Mouse (Mus musculus) midbrain, embryonic 16.5 days (tissue): ENCODE measurements at regions not wholly inside any gene's neighbourhood (a gene's known extent, or its start where the extent isn't known, plus 50 kb on each side); places are given as distances from the start of the nearest gene placed in this dataset.

Source experiments
- ATAC-seq: fragments of 200-750 bp; cut with Nextera tagmentation; 2 replicates; pipeline ENCODE4 v1.8.0; 2017; ENCODE audit warnings: moderate TSS enrichment
- H3K27ac ChIP-seq: fragments of 300-500 bp; sonication (generic); 2 replicates; pipeline ENCODE4 v1.5.1; 2014; ENCODE audit warnings: mild to moderate bottlenecking, low read length, mixed read lengths
- H3K27me3 ChIP-seq: fragments of 300-500 bp; sonication (generic); 2 replicates; pipeline ENCODE4 v1.6.1; 2014; ENCODE audit warnings: low read depth, low read length, mixed read lengths; ENCODE audit not compliant: control insufficient read depth, insufficient read depth
- H3K36me3 ChIP-seq: fragments of 300-500 bp; sonication (generic); 2 replicates; pipeline ENCODE4 v1.6.1; 2014; ENCODE audit warnings: mild to moderate bottlenecking, low read length, moderate library complexity, mixed read lengths; ENCODE audit not compliant: control insufficient read depth, insufficient read depth
- H3K4me1 ChIP-seq: fragments of 300-500 bp; sonication (generic); 2 replicates; pipeline ENCODE4 v1.6.1; 2014; ENCODE audit warnings: mild to moderate bottlenecking, low read length, mixed read lengths; ENCODE audit not compliant: control insufficient read depth, insufficient read depth
- H3K4me2 ChIP-seq: fragments of 300-500 bp; sonication (generic); 2 replicates; pipeline ENCODE4 v1.6.1; 2014; ENCODE audit warnings: mild to moderate bottlenecking, low read length, mixed read lengths
- H3K4me3 ChIP-seq: fragments of 300-500 bp; sonication (generic); 2 replicates; pipeline ENCODE4 v1.5.1; 2014; ENCODE audit warnings: low read depth, mild to moderate bottlenecking, low read length, moderate library complexity, mixed read lengths
- H3K9ac ChIP-seq: fragments of 300-500 bp; sonication (generic); 2 replicates; pipeline ENCODE4 v1.6.1; 2014; ENCODE audit warnings: low read depth, low read length, mixed read lengths
- H3K9me3 ChIP-seq: fragments of 300-500 bp; sonication (generic); replicated peaks from 2 replicates; pipeline ENCODE4 v1.6.1; 2014; ENCODE audit warnings: mild to moderate bottlenecking, low read length, mixed read lengths; ENCODE audit not compliant: control insufficient read depth, poor library complexity, severe bottlenecking
- WGBS: fragments of 180-500 bp; shearing (Covaris S2); extraction: QIAGEN DNeasy Blood & Tissue Kit; methylation state at CpG from one replicate; pipeline ENCODE4 v1.1.7; 2014; 5-methylcytosine and 5-hydroxymethylcytosine counted together

DNA sequence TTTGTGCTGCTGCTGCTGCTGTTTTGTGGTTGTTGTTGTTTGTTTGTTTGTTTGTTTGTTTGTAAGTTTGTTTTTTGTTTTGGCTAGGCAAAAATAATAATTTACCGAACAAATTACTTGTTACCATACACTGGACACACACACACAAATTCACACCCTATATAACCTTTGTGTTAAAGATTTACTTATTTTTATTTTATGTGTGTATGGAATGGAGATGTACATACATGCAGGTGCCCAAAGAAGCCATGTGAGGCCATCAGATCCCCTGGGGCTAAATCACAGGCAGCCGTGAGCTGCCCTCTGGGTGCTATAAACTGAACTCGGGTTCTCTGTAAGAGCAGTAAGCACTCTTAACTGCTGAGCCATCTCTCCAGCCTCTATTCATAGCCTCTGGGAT is 56.0 kb downstream of the Pttg1 start:
- ATAC-seq, result no peak
- Histone ChIP-seq H3K9ac (no peak overlapping the region), H3K27me3 (no peaks in the 10 kb centered on the region), H3K4me1 (no peaks in the 10 kb centered on the region), H3K27ac (no peak overlapping the region), H3K9me3 (no peaks in the 10 kb centered on the region; the same call in 1 of the 2 replicates), H3K36me3 (no peaks in the 10 kb centered on the region), H3K4me2 (no peak overlapping the region), H3K4me3 (no peak overlapping the region)
- 89% methylated on average over 3 of the region's 3 CpGs for WGBS

DNA sequence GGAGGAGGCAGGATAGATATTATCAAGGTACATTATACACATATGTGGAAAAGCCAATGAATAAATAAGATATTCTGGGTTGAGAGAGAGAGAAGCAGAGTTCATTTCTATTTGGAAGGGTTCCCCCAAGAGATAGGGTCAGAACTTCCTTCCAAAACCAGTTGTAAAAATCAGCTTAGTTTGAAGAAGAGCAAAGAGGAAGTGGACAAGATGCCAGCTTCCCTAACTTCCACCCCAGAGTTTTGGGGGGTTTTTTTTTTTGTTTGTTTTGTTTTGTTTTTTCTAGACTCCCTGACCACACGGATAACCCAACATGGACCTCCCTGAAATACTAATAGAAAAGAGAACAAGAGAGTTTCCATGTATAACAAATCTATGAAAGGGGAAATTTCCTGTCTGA is 57.7 kb downstream of the Pttg1 start:
- Histone ChIP-seq H3K9me3 (no peaks in the 10 kb centered on the region; the same call in 1 of the 2 replicates), H3K4me2 (no peak overlapping the region), H3K4me1 (no peaks in the 10 kb centered on the region), H3K27ac (no peak overlapping the region), H3K4me3 (no peak overlapping the region), H3K9ac (no peak overlapping the region), H3K27me3 (no peaks in the 10 kb centered on the region), H3K36me3 (no peaks in the 10 kb centered on the region)
- 82% methylated on average over 1 of the region's 1 CpGs for WGBS
- no peak for ATAC-seq

DNA sequence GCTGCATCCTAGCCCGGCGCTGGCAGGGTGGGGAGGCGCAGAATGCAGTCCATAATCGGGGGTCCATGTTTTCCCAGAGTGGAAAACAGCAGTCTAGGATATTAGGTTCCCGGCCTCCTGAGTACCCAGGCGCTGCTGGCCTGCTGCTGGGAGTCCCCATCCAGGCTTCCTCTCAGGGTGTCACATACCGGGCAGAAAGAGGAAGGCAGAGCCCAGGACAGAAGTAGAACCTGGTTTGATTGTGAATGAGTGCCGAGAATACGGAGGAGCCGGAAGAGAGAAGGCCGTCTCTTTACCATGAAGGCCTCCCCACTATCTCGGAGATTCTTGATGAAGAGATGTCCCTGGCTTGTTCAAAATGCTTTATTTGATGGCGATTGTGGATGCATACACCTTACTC is 64.2 kb downstream of the Pttg1 start:
- Histone ChIP-seq H3K4me1 (no peaks in the 10 kb centered on the region), H3K4me2 (no peak overlapping the region), H3K27me3 (no peaks in the 10 kb centered on the region), H3K9ac (no peak overlapping the region), H3K4me3 (no peak overlapping the region), H3K36me3 (no peaks in the 10 kb centered on the region), H3K9me3 (no peaks in the 10 kb centered on the region), H3K27ac (no peak overlapping the region)
- ATAC-seq, result no peak
- 75% methylated on average over 13 of the region's 13 CpGs for WGBS

DNA sequence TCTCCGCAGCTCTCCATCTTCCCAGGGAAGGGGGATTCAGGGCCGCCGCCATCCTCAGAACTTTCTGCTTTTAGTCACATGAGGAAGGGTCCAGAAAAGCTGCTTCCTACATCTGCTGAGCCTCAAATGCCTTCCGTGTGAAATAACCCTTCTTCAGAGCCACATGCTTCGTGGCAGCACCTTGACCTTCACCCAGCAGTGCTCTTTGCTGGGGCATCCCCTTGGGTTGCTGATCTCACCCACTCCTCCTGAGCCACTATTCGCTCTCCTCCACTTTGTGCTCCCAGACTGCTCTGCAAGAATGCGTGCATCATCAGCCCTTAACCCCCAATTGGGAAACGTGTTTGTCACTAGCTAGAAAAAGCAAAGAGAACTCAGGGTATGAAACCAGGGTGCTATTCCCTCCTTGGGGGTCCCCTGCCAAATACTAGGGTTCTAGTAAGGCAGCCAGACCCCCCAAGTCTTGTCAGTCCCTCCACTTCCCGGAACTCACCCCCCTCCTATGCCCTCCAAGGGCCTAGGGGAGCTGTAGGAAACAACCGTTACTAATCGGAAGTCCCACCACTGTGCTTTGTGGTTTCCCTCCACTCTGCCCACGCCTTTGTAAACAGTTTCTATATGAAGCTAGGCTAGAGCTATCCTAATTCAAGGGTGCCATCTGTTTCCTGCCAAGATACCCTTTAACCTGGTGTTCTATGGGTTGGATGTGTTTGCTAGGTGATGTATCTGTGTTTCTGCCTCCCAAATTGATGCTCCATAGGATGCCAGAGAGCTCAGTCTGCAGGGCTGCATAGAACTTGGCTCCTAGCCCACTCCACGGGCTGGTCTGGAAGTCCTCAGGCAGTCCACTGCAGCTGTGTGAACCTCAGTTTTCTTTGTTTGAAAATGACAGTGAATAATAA is 67.4 kb downstream of the Pttg1 start:
- Histone ChIP-seq H3K4me2 (no peak overlapping the region), H3K9me3 (no peaks in the 10 kb centered on the region), H3K4me3 (no peak overlapping the region), H3K27ac (no peak overlapping the region), H3K27me3 (no peaks in the 10 kb centered on the region), H3K4me1 (no peaks in the 10 kb centered on the region), H3K36me3 (no peaks in the 10 kb centered on the region), H3K9ac (no peak overlapping the region)
- no peak for ATAC-seq
- WGBS, result 83% methylated on average over 13 of the region's 13 CpGs

DNA sequence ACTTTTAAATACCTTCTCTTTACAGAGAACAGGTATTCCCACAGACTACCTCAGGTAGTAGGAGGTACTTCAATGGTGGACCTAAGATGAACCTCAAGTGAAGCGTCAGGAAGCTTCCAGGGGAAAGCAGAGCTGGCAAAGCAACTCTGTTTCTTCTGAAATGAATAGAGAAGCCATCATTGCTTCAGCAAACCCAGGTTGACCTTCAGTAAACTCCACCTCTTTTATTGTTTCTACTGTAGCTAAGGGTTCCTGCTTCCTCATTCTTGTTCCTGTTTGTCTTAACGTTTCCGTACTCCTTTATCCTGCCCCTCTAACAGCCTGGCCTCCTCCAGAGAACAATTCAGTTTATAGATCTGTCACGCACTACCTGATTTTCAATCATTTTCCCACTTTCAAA is 72.4 kb downstream of the Pttg1 start:
- H3K27me3 ChIP-seq, result no peaks in the 10 kb centered on the region
- no peaks in the 10 kb centered on the region for H3K9me3 ChIP-seq
- no peak overlapping the region for H3K27ac ChIP-seq
- H3K36me3 ChIP-seq, result no peaks in the 10 kb centered on the region
- 78% methylated on average over 4 of the region's 4 CpGs for WGBS
- no peak overlapping the region for H3K9ac ChIP-seq
- no peak overlapping the region for H3K4me3 ChIP-seq
- peaks cover 15% of the 10 kb centered on the region for H3K4me1 ChIP-seq
- no peak for ATAC-seq
- no peak overlapping the region for H3K4me2 ChIP-seq

DNA sequence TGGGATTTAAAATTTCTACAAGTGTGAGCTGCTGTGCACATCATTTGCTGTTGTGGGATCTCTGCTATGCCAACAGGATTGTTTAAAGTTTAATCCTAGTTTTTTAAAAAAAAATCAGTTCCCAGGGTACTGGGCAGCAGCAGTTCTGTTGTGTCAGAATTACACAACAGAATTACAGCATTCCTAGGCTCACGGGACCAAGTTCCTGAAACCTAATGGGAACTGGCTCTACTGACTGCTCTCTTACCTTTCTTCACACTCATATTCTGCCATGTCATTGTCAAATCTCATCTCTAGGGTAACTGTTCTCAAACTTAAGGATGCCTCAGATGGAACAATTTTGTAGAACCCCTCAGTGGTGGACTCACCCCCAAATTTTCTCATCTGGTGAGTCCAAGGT is 73.0 kb downstream of the Pttg1 start:
- WGBS, result 96% methylated on average over 1 of the region's 1 CpGs

DNA sequence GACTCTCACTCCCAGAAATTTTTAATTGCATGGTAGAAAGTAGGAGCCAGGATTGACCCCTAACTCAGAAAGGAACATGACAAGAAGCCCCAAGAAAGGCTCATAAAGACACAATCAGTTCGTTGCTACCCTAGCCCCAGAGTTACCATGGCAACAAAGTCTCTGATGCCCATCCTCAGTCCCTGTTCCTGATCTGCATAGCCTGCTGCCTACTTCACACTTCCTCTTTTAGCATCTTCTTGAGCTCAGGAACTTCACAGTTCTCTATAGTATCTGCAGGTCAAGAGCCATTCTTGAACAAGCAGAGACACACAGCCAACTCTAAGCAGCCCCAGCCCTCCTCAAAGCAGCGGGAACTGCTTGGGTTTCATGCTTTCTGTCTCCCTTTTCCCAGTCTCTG is 74.2 kb downstream of the Pttg1 start:
- no peak overlapping the region for H3K27ac ChIP-seq
- no peak overlapping the region for H3K9ac ChIP-seq
- no peaks in the 10 kb centered on the region for H3K36me3 ChIP-seq
- peaks cover 15% of the 10 kb centered on the region for H3K4me1 ChIP-seq
- H3K9me3 ChIP-seq, result no peaks in the 10 kb centered on the region
- no peak for ATAC-seq
- H3K4me2 ChIP-seq, result no peak overlapping the region
- 45% methylated on average over 2 of the region's 2 CpGs for WGBS
- H3K27me3 ChIP-seq, result no peaks in the 10 kb centered on the region
- H3K4me3 ChIP-seq, result no peak overlapping the region

More for the DNA sequence above, 73.0 kb downstream of the Pttg1 start:
- peaks cover 15% of the 10 kb centered on the region for H3K4me1 ChIP-seq
- no peak overlapping the region for H3K4me2 ChIP-seq
- H3K9me3 ChIP-seq, result no peaks in the 10 kb centered on the region
- no peaks in the 10 kb centered on the region for H3K27me3 ChIP-seq
- no peak overlapping the region for H3K4me3 ChIP-seq
- ATAC-seq, result no peak
- no peaks in the 10 kb centered on the region for H3K36me3 ChIP-seq
- H3K9ac ChIP-seq, result no peak overlapping the region
- H3K27ac ChIP-seq, result no peak overlapping the region

DNA sequence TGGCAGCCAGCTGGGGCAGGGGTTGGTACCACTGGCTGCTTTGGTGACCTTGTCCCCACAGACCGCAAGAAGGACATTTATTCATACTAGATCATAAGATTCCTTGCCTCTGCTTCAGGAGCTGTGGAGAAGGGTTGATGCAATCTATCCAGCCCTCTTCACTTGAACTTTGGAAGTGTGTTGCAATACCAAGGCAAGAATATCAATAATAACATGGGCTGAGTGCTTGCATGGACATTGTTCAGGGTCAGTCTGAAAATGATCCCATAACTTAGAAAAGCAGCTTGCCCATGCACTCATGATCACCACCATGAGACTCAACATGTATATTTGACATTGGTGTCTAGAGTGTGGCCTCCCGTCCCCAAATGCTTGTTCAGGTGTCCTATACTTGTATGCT is 74.7 kb downstream of the Pttg1 start:
- Histone ChIP-seq H3K4me3 (no peak overlapping the region), H3K36me3 (no peaks in the 10 kb centered on the region), H3K9ac (no peak overlapping the region), H3K9me3 (no peaks in the 10 kb centered on the region), H3K4me2 (no peak overlapping the region), H3K27ac (no peak overlapping the region), H3K4me1 (peaks cover 15% of the 10 kb centered on the region), H3K27me3 (no peaks in the 10 kb centered on the region)
- WGBS, result 88% methylated on average over 2 of the region's 2 CpGs
- no peak for ATAC-seq

DNA sequence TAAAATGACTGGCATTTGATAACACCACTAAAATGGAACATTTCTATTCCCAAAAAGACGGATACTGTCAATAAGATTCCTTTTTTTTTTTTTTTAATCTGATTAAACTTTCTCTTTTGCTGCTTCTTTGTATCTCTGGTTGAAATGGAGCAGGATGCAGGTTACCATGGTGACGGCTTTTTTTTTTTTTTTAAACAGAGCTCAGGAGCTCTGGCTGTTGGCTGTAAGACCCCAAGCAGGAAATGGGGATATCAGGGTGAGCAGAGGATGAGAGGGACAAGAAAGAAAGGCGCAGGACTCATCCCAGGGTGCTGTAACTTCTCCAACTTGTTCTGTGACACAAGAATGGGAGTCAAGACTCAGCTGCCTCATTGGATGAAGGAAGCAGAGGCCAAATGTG is 75.8 kb downstream of the Pttg1 start:
- H3K27ac ChIP-seq, result peak overlapping the region; percentile 78
- no peaks in the 10 kb centered on the region for H3K27me3 ChIP-seq
- peak; percentile 69 for ATAC-seq
- H3K4me1 ChIP-seq, result peaks cover 17% of the 10 kb centered on the region
- H3K4me3 ChIP-seq, result no peak overlapping the region
- peak overlapping the region; percentile 10; the same call in 1 of the 2 replicates for H3K4me2 ChIP-seq
- H3K9me3 ChIP-seq, result no peaks in the 10 kb centered on the region
- no peaks in the 10 kb centered on the region for H3K36me3 ChIP-seq
- WGBS, result 11% methylated on average over 3 of the region's 3 CpGs
- H3K9ac ChIP-seq, result 0 out of 2 replicates have a peak overlapping the region, but pooled peaks have one; percentile 12
